Mouse (Mus musculus) frontal cortex, adult 2 months (tissue): ENCODE data around the gene Msi2. TPM values are rescaled to one million over a fixed set of nuclear protein-coding genes. Genes with fewer than 3 reads are reported as not detected.

ENCODE experiments used
- DNase-seq, 2 experiments: peaks; one replicate each; pipeline ENCODE4 v3.0.0; 2022; ENCODE audit warnings: low spot score in 1 of 2; ENCODE audit errors: extremely low spot score in 1 of 2
- polyA plus RNA-seq: library from polyadenylated mRNA; depleted of rRNA; stranded (reverse); fragments of >200 nt; gene quantifications from 2 replicates; pipeline ENCODE4 v1.2.3, GENCODE M21; 2012

The Msi2 gene
- polyA plus RNA-seq, 1 experiment = 82.2 TPM

DNA sequence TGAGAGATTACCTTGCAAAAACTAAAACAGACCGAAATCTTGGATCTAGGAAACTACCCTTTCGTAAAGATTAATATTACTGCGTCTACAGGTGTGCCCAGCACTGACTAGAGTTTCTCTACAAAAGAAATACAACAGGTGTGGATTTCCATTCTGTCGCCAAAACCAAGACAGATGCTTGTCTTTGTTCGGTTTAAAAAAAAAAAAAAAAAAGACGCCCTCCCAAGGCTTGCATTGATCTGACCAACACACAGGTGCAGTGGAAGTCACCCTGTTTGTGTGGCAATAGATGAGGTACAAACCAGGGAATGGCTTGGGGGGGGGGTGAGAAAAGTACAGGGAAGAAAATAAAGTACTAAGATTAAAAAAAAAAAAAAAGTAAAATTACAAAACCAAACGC lies 4.2 kb downstream of the Msi2 start:
- DNase-seq = no peak

DNA sequence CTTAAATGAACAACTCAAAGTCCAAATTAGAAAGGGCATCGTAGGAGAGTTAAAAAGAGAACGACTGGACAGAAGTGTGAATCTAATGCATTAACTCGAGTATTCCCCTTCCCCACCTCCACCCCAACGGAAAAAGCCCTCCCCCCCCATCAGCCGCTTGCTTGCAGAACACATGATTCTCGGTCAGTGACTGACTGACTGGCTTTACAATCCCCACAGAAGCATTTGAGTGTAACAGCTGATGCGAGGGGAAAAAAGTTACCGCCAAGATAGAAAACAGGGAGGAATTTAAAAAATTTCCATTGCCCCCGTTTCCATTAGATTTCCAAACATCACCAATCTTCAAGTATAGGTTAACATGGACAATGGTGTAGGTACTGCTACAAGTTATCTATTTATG lies 4.8 kb downstream of the Msi2 start:
- no peak for DNase-seq

DNA sequence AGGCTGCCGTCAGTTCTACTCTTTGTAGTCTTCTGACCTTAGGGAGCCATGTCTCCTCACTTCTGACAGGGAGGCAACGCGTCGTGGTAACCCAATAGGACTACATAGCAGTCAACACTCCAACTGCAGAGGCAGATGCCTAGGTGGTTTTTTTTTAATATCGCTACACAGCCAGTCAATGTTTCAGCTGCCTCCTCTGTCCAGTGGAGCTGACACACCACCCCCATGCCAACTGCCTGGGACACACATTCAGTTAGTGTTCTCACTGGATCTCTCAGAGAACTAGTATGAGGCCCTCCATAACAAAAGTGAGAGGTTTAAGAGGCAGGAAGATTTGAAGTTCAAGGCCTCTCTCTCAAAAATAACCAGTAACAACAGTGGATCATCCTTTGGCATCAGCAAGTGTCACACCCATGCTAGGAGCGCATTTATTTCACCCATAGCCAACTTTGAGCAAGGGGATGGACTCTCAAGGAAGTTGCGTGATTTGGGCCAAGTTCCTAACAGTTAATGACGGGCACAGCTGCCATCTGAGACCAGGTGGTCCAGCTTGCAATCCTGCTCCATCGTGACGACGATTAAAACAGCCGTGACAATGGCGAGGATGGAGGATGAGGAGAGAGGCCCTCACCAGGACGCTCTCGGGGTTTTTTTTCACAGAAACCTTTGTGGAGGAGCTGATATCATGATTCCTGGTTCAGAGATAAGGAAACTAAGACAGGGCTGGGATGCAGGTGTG lies 8.3 kb downstream of the Msi2 start:
- no peak for DNase-seq

DNA sequence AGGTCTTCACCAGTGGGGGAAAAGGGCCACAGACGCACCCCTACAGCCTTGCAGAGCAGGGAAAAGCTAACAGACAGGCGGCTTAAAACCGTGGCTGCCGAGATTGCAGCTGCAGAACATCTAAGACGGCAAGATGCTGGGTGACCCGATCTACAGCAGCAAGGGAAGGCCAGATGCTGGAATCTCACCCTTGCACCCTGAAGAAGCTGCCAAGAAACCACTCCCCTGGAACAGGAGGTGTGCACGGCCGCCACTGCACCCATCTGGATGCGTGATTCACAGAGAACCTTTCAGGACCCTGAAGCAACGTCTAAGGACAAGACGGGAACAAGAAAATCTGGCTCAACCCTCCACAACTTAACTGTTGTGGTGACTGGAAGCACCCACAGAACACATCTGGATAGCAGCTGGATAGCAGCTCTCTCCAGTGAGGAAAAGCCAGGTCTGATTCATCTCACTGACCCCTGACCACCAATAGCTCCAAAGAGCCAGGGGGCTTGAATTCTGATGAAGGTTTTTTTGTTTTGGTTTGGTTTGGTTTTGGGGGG lies 11.0 kb downstream of the Msi2 start:
- no peak for DNase-seq

DNA sequence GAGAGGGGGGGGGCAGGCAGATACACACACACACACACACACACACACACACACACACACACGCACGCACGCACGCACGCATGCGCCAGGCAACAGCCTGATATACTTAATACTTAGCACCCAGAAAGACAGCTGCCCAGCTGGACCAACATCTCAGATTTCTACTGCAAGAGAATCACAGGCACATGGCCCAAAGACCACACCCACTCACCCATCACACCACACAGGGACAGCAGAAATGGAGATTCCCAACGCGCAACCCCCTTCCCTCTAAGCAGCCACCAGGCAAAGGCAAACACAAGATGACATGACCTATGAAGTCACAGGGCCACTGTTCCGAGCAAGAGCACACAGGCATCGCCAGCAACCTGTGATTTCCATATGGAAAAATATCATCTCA lies 13.6 kb downstream of the Msi2 start:
- DNase-seq = no peak

DNA sequence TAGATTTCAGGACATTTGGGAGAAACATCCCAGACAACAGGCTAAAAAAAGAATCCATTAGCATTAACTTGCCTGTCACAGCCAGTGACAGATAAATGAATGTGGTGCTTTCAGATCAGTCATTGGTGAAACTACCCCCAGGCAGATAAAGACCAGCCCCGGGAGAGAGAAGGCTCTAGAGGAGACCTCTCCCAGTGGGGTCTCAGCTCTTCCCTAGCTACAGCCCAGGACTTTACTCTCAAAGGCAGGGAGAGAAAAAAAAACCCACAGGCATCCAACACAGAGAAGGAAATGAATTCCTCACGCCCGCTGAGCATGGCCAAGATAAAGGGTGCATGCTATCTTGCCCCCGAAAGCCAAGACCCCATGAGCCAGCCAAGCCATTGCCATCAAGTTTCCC lies 15.1 kb downstream of the Msi2 start:
- no peak for DNase-seq

DNA sequence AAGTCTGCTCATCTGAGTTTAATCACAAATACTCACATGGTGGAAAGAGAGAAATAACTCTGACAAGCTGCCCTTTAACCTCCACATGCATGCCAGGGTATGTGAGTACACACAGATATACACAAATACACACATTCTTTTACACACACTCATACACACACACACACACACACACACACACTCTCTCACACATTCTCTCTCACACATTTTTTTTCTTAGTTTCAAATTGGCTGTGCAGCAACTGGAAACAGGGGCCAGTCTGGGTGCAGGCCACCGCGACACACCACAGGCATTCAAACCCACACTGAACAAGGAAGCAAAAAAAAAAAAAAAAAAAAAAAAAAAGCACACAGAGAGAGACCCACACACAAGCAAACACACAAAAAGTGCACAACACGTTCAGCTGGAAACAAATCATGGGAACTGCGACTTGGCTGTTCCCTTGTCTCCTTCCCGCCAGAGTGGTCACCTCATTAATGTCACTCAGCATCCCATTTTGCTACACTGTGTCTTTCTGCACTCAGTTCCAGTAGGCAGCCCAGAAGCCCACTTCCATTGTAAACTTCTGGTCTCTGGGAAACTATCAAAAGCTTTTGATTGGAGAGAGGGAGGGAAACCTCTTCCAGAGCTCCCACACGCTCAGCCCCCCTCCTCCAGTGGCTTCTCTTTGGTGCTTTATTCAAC lies 16.2 kb downstream of the Msi2 start:
- DNase-seq = no peak

DNA sequence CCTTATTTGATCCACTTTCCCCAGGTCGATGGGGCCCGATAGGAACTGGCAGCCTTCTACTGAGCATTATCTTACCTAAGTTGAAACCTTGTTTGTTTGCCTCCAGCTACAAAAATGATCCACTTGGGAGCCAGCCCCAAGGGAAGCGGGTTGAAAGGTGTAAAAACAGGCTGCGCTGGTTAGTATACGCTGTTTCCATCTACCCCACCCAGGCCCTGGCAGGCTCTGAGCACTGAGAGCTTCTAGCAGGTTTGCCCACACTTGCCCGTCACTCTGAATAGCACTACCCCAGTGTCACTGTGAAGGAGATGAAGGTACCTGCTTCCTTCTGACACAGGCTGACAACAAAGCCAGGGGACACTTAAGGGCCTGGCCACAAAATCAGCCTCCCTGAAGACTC lies 17.3 kb downstream of the Msi2 start:
- no peak for DNase-seq

DNA sequence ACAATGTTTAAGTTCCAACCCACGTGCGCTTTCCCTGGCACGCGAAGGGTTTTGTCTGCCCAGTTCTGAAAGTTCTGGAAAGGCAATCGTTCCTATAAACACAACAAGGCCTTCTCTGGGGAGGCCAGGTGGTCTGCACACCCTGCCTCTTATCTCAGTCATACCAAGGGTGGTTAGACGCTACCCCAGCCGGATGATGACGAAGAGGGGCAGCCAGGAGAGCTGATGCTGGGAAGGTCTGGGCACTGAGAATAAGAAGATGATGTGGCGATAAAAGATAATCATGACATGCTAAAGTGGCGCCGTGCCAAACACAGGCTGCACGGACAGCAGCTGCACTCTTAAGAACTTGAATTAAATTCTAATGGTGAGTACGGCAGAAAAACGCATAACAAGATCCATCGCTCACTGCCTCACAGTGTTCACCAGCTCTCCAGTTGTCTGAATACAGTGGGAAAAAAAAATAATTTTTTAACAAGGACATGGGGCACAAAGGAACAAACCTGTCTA lies 18.1 kb downstream of the Msi2 start:
- no peak for DNase-seq

DNA sequence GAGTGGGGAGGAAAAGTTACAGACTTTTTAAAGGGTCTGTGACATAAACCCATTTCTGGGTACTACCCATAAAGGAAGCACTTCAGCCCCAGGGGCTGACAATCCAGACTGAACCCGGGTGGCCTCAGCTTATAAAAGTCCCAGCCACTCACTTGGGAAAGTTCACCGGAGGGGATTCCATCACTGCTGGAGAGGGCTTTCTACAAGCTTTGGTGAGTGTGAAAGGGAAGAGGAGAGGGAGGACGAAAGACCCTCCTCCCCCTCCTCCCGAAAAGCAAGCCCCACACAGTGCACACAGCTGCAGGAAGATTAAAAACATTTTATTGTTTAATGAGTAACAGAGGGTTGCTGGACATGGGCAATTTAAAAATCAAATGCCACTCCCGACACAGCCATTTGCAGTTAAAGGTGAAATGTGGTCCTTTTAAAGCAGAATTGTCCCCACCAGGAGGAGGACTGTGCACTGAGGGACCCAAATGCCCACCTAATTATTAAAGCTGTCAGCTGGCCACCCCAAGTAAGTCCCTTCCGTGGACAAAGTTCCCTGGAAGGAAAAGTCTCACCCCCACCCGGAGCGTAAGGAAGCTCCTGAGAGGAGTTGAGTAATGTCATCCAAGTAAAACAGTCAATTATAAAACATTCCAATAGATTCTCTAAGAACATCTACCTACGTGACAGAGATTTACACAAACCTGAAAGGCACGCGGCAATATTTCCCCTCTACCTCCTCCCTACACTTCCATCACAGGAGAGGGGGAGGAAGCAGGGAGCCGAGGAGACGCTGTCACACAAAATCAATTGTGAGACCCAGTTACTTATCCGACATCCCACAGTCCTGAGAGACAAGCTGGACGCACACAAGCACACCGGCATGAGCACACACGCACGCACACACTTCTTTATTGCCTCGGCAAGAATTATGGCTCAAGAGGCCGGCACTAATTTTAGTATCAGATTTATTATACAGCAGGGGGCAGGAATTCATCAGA lies 24.1 kb downstream of the Msi2 start:
- DNase-seq = no peak

DNA sequence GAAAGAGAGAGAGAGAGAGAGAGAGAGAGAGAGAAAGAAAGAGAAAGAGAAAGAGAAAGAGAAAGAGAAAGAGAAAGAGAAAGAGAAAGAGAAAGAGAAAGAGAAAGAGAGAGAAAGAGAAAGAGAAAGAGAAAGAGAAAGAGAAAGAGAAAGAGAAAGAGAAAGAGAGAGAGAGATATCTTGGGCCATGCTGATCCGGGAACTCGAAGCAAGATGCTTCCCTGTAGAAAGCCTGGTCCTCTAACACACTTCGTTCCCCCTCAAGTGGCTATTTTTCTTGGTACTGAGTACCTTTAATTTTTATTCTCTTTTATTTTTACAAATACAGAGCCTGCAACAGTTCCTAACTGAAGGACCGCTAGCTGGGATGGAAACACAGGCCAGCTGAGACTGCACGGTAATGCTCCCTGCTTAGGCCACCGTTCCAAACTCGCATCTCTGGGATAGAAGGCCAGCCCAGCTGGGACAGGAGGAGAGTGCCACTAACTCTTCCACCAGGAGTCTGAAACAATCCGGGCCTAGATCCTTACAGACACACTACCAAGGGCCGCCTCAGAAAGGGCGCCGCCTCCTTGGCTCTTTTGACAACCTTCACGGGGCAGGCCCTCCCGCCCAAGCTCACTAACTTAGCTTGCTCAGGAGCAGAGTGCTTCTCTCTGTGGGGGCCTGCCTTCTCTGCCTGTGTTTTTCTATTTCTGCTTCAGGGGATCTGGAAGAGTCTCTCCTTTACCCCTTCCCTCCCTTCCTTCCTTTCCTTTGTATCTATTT lies 25.1 kb downstream of the Msi2 start:
- no peak for DNase-seq

DNA sequence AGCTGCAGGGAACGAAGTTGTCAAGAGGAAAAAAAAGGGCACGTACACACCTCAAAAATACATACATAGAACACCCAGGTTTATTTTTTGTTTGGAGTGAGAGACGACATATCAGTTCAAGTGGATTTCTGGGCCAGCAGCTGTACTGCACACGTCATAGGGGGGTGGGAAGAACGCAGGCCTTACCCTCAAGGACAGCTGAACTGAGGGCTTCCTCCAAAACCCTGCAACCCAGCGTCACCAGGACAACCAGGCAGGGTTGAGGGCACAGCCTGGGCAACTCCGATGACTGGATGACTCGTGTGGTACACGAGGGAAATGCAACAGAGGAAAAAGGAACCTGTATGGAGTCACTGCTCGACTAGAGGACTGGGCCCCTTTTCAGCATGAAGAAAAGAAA lies 25.9 kb downstream of the Msi2 start:
- no peak for DNase-seq

DNA sequence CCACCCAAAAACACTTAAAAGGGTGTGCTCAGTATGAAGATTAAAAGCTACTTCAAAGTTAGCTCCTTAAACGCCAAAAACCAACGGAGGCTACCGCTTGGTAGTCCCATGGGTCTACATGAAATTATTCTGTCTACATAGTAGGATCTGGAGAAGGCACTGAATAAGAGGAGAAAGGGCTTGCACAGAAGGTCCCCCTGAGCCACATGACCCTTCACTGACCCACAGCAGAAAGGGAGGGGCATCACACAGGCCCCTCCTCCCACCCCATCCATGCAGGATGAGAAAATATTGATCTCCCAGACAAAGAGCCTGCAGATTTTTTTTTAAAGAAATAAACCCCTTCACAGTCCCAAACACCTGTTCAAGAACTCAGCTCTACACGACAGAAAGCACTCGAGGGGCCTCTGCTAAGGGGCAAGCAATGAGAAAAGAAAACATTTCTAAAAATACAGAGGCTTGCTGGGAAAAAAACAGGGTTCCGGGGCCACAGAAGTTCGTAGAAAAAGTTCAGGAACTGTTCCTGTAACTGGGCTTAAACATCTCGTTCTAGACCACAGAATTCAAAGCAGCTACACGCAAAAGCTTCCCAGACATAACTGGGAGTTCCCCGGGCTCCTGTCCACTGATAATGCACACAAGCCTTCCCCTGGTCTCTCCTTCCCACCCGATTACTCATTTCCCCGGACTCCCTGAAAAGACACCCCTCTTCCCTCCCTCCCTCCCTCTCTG lies 27.6 kb downstream of the Msi2 start:
- DNase-seq = no peak

DNA sequence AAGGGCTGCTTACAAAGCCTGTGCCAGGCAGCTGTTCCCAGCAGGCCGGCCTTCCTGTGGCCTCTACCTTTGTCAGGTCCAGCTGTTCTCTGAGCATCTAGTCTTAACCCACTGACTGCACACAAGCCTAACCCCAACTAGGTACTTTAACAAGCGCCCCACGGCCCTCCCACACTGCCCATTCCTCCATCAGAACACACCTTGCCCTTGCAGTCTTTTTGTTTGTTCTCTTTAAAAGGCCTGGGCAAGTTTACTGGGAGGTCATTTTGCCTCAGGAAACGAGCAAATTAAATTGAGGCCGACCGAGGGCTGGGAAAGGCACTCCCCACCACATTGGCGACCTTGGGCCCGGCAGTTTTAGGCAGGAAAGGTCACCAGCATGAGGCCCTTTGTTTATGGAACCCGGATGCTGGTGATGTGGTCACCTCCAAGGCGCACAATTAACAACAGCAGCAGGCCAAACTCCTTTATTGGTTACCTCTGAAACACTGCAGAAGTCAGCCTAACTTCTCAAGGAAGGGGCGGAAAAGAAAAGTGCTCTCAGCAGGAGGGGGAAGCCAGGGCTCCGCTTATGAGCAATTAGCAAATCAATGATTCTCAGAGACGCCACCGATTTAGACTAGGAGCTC lies 28.4 kb downstream of the Msi2 start:
- no peak for DNase-seq

DNA sequence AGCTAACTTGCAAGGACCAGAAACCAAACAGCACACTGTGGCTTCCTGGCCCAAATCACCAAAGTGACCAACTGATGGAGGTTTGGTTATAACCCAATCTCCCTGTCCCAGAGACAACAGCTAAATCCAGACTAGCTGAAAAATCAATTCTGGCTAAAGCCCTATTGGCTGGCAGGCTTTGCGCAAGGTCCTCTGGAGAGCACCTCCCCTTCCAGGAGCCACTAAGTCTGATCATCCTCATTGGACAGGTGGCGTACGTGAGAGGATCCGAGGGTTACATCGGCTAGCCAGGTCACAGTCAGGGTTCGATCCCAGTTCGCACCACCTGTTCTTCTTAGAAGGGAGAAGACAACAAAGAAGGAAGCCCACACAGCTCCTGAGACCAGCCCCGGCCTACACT lies 29.7 kb downstream of the Msi2 start:
- no peak for DNase-seq

DNA sequence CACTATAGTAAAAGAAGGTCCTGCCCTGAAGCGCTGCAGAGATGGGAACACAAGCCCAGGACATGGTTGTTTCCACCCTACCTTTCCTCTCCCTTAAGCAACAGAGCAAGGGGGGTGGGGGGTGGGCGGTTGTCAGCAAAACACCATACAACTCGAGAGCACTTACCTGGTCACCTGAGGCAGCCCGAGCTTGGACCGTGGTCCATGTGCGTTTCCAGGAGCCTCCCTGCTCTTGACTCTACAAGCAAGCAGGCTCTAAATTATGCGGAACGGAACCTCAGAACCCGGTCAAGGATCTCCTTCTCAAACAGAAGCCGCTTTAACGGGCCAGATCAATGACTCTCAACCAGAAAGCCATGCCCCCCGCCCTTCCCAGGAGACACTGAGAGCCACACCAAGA lies 30.6 kb downstream of the Msi2 start:
- DNase-seq = no peak

DNA sequence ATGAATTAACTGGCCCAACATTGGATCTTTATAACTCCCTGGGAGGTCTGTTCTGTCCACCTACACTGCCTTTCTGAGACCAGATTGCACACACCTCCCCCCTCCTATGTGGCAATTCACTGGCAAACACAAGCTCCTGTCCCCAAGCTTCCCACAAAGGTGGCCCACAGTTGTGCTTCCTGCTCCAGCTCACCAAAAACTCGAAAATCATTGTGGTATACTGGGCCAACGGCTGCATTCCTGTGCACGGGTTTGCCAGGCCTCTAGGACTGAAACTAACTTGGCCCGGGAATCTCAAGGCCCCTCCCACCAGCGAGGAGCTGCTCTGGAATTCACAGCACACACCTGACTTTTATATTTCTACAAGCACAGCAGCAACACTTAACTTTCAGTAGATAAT lies 31.3 kb downstream of the Msi2 start:
- DNase-seq = no peak

DNA sequence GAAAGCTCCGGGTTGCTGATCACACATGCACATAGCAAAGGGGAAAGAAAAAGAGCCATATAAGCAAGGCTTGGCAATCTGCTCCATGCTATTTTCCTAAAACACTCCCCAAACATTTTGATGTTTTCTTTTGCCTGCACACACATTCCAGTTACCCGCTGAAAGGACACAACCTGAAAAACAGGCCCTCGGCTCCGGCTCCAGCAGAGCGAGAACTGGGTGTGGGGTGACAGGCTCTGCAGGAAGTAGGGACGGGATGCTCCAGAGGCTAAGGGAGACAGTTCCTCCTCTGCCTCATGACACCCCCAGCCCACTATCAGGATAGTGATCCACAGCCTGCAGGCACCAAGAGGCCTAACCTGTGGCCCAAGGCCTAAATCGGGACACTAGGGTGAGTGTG lies 32.3 kb downstream of the Msi2 start:
- no peak for DNase-seq
